Mouse (Mus musculus): ENCODE results near the gene Tmem14a. TPM values are rescaled to one million over a fixed set of nuclear protein-coding genes. Genes with fewer than 3 reads are reported as not detected.

The Tmem14a gene
- total RNA-seq, 1 experiment from 2014 or later = 2.2 TPM

DNA sequence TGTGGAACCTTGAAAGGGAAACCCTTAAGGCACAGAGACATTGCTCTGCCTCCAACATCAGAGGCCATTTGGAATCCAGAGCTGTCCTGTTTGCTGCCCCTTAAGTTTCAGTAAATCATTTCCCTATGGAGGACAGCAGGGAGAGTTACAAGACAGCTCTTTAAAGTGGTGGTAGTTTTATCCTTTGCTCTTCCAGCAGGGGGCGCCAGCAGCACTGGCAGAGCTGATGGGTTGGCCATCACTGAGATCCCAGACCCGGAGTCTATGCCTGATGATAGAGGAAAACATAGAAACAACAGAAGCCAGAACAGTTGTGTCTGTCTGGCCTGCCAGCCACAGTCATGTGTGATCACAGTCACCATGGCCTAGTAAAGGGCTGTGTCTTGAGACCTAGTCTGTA is 57.8 kb downstream of the Tmem14a start:
- ATAC-seq (ENCODE audit: extremely low read depth, insufficient number of reproducible peaks, low FRiP score, poor library complexity, severe bottlenecking) = peak; percentile 30; the same call in 1 of the 2 replicates

Other genes starting within 250 kb of the Tmem14a start
- gene Tram2, start 139.3 kb upstream of the Tmem14a start, total RNA-seq (2017) = 3.3 and 4.9 TPM in 2 replicates
- gene Gsta3, start 22.0 kb downstream of the Tmem14a start, total RNA-seq (2017) = not detected in 2 replicates
- gene Khdc1a, start 131.1 kb downstream of the Tmem14a start, total RNA-seq (2017) = 0.25 and 0.47 TPM in 2 replicates
- gene Khdc1c, start 149.8 kb downstream of the Tmem14a start, total RNA-seq (2017) = 0.25 TPM in 1 of 2 replicates, not detected in the other
- gene Khdc1b, start 165.0 kb downstream of the Tmem14a start, total RNA-seq (2017) = 0.35 and 0.49 TPM in 2 replicates